Mouse (Mus musculus): Measurements from ENCODE around the gene Trim42. TPM values are rescaled to one million over a fixed set of nuclear protein-coding genes. Genes with fewer than 3 reads are reported as not detected.

The Trim42 gene
- polyA plus RNA-seq (2016; fragmentation: Nextera tagmentation; extraction: Ambion mirVana): not detected in 2 replicates

DNA sequence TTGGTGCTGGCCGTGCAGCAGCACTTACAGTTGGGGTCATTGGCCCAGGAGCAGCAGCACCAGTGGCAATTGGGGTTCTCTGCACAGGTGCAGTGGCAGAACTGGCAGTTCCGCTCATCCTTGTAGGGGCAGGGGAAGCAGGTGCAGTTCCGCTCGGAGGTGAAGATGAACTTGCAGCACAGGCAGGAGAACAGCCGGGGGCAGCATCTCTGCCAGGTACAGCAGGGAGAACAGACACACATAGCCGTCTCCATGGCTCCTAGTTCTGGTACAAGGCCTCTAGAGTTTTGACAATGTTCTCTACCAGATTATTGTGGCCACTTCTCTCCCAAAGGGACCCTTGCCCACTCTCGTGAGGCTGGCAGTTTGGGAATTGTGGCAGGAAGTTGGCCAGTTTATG, at the start of gene Trim42:
Gene Trim42, minus strand, starts transcription at position 368 of the 400 bp plus-strand sequence.
- no peak within 1 kb of the TSS for H3K4me2 ChIP-seq (replicated peaks)
- 90% methylated on average over 7 of the region's 7 CpGs for WGBS
- ATAC-seq (ENCODE audit: low FRiP score, low read depth): no peak

DNA sequence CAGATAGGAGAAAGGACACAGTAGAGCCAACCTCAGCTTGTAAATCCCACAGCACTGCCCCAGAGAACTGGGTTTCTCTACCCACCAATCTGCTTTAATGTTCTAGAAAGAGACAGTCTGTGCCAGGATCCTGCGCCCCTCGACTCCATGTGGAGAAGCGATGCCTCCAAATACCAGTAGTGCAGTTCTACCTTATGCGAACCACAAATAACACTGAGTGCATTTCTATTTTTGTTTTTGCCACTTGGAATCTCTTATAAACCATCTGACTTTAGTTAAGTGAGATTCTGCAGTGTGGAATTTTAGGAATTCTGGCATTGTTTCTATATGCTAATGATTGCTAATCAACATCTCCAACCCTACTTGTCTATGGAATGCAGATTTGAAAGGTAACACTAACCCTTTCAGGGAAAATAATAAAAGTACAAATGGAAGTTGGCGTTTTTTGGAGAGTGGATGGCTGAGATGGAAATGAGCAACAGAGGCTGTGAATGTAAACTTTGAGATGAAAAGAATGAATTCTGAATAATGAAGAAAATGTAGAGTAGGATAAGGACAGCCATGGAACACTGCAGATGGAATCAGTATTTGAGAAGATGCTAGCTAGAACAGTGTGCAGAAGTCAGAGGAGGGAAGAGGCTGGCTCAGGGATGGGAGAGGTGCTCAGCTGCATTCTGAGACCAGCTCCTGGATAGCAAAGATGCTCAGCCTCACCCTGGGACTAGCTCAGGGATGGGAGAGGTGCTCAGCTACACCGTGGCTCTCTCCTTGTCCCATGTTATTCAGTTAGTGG, 45.3 kb upstream of the Trim42 start:
- WGBS: 80% methylated on average over 6 of the region's 6 CpGs
- no peak overlapping the region for H3K4me2 ChIP-seq (replicated peaks)
- H3K27ac ChIP-seq (replicated peaks): no peak overlapping the region
- H3K27me3 ChIP-seq: no peaks in the 10 kb centered on the region
- H3K36me3 ChIP-seq: no peaks in the 10 kb centered on the region
- H3K4me3 ChIP-seq: no peak overlapping the region
- no peak overlapping the region for H3K9ac ChIP-seq (replicated peaks)
- no peaks in the 10 kb centered on the region for H3K4me1 ChIP-seq
- H3K9me3 ChIP-seq: no peaks in the 10 kb centered on the region
- no peak for ATAC-seq (ENCODE audit: low FRiP score, low read depth)

More for the DNA sequence above, at the start of gene Trim42:
- H3K9me3 ChIP-seq: no peaks in the 10 kb centered on the region
- H3K4me3 ChIP-seq: no peak within 1 kb of the TSS
- no peak within 1 kb of the TSS for H3K27ac ChIP-seq (replicated peaks)
- H3K9ac ChIP-seq (replicated peaks): no peak within 1 kb of the TSS
- no peaks in the 10 kb centered on the region for H3K27me3 ChIP-seq
- H3K36me3 ChIP-seq: no peaks in the 10 kb centered on the region
- no peaks in the 10 kb centered on the region for H3K4me1 ChIP-seq

GRCm38 (mm10) chr9:97408142-97408541, 38.4 kb upstream of the Trim42 start:
- WGBS: 85% methylated on average over 2 of the region's 2 CpGs
- ATAC-seq (ENCODE audit: low FRiP score, low read depth): no peak

DNA sequence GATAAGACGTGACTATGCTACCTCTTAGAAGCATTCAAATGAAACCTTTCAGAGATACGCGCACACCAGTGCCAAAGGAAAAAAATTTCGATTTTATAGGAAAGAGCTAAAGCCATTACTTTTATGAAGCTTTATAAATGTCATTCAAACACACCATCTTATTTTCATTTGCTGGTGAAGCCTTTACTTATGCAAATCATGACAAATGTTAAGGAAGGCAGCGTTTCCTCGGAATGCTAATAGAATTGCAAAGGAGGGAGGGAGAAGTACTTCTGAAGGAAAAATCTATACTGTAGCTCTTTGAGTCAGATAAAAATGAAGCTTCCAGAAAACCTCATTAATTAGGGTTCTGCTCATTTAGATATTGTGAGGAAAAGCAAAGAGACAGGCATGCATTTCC, 13.3 kb downstream of the Trim42 start:
- no peaks in the 10 kb centered on the region for H3K9me3 ChIP-seq
- WGBS: 68% methylated on average over 6 of the region's 6 CpGs

More at GRCm38 (mm10) chr9:97408142-97408541, 38.4 kb upstream of the Trim42 start:
- no peak overlapping the region for H3K4me2 ChIP-seq (replicated peaks)
- H3K27ac ChIP-seq (replicated peaks): no peak overlapping the region
- no peak overlapping the region for H3K4me3 ChIP-seq
- H3K4me1 ChIP-seq: no peaks in the 10 kb centered on the region
- no peaks in the 10 kb centered on the region for H3K36me3 ChIP-seq
- H3K9ac ChIP-seq (replicated peaks): no peak overlapping the region
- no peaks in the 10 kb centered on the region for H3K27me3 ChIP-seq
- no peaks in the 10 kb centered on the region for H3K9me3 ChIP-seq

DNA sequence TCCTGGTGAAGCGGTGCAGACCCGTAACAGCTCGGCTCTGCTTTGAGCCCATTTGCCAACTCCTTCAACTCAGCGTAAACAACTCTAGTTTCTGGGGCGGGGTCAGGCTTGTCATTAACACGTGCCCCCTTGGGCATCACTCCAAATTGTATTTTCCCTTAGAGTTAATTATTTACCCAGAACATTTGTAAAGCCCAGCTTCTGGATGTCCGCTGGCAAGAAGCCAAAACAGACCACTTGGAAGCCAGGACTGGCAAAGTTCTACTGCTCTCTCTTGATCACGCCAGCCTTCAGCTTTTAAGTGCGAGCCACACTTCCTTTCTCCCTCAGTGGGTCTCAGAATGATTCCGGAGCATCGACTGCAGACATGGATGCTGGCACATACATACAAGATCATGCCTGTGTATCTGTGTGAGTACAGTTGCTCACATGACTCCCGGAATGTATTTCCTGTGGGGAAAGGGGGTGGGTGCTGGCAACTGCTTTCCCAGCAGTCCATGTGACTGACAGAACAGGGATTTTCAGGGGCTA, 24.9 kb downstream of the Trim42 start:
- Histone ChIP-seq H3K9ac (replicated peaks) (no peak overlapping the region), H3K4me2 (replicated peaks) (no peak overlapping the region), H3K4me1 (no peaks in the 10 kb centered on the region), H3K27ac (replicated peaks) (no peak overlapping the region), H3K27me3 (no peaks in the 10 kb centered on the region), H3K4me3 (no peak overlapping the region), H3K9me3 (no peaks in the 10 kb centered on the region), H3K36me3 (no peaks in the 10 kb centered on the region)
- 81% methylated on average over 12 of the region's 12 CpGs for WGBS
- ATAC-seq (ENCODE audit: low FRiP score, low read depth): no peak

More for the DNA sequence above, 13.3 kb downstream of the Trim42 start:
- Histone ChIP-seq H3K36me3 (no peaks in the 10 kb centered on the region), H3K9ac (replicated peaks) (no peak overlapping the region), H3K27ac (replicated peaks) (no peak overlapping the region), H3K4me3 (no peak overlapping the region), H3K4me1 (no peaks in the 10 kb centered on the region), H3K27me3 (no peaks in the 10 kb centered on the region), H3K4me2 (replicated peaks) (no peak overlapping the region)
- ATAC-seq (ENCODE audit: low FRiP score, low read depth): no peak

GRCm38 (mm10) chr9:97341772-97342171, 28.0 kb downstream of the Trim42 start:
- H3K4me2 ChIP-seq (replicated peaks): no peak overlapping the region

GRCm38 (mm10) chr9:97322846-97323245, 46.9 kb downstream of the Trim42 start:
- H3K9me3 ChIP-seq: no peaks in the 10 kb centered on the region
- 71% methylated on average over 3 of the region's 3 CpGs for WGBS
- no peaks in the 10 kb centered on the region for H3K36me3 ChIP-seq
- H3K4me2 ChIP-seq (replicated peaks): no peak overlapping the region
- no peaks in the 10 kb centered on the region; the same call in 1 of the 2 replicates for H3K27me3 ChIP-seq
- H3K9ac ChIP-seq (replicated peaks): no peak overlapping the region
- no peak overlapping the region for H3K4me3 ChIP-seq
- no peak overlapping the region for H3K27ac ChIP-seq (replicated peaks)
- H3K4me1 ChIP-seq: no peaks in the 10 kb centered on the region
- no peak for ATAC-seq (ENCODE audit: low FRiP score, low read depth)

More at GRCm38 (mm10) chr9:97341772-97342171, 28.0 kb downstream of the Trim42 start:
- no peaks in the 10 kb centered on the region for H3K9me3 ChIP-seq
- no peak overlapping the region for H3K9ac ChIP-seq (replicated peaks)
- H3K27ac ChIP-seq (replicated peaks): no peak overlapping the region
- H3K4me3 ChIP-seq: no peak overlapping the region
- no peak for ATAC-seq (ENCODE audit: low FRiP score, low read depth)
- H3K4me1 ChIP-seq: no peaks in the 10 kb centered on the region
- H3K36me3 ChIP-seq: no peaks in the 10 kb centered on the region
- WGBS: 71% methylated on average over 5 of the region's 5 CpGs
- H3K27me3 ChIP-seq: no peaks in the 10 kb centered on the region

DNA sequence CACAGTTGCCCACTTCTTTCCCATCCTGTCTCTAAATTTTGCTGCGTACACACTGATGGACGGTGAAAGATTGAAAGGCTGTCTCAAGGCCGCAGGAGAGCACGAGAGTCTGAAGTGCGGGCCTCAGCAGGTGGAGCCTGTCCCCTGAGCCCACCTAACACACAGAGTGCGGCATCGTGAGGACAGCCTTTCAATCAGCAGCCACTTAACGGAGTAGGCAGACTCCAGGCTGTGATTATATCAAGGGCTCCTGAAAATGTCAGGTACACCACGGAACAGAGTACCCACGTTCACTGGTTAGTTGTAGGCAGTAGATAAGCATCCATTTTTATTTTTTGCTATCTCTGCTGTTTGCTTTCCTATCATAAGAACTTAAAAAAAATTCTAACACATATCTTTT, 47.6 kb downstream of the Trim42 start:
- ATAC-seq (ENCODE audit: low FRiP score, low read depth): no peak
- H3K9ac ChIP-seq (replicated peaks): no peak overlapping the region
- no peak overlapping the region for H3K4me2 ChIP-seq (replicated peaks)
- WGBS: 83% methylated on average over 10 of the region's 10 CpGs
- H3K27ac ChIP-seq (replicated peaks): no peak overlapping the region
- H3K4me3 ChIP-seq: no peak overlapping the region
- no peaks in the 10 kb centered on the region; the same call in 1 of the 2 replicates for H3K27me3 ChIP-seq
- no peaks in the 10 kb centered on the region for H3K9me3 ChIP-seq
- no peaks in the 10 kb centered on the region for H3K36me3 ChIP-seq
- no peaks in the 10 kb centered on the region for H3K4me1 ChIP-seq

GRCm38 (mm10) chr9:97315421-97316055, 54.2 kb downstream of the Trim42 start:
- Histone ChIP-seq H3K4me2 (replicated peaks) (no peak overlapping the region), H3K27ac (replicated peaks) (no peak overlapping the region), H3K4me3 (no peak overlapping the region), H3K27me3 (no peaks in the 10 kb centered on the region), H3K36me3 (no peaks in the 10 kb centered on the region), H3K4me1 (no peaks in the 10 kb centered on the region), H3K9me3 (no peaks in the 10 kb centered on the region), H3K9ac (replicated peaks) (no peak overlapping the region)
- WGBS: 75% methylated on average over 10 of the region's 10 CpGs
- ATAC-seq (ENCODE audit: low FRiP score, low read depth): no peak

GRCm38 (mm10) chr9:97311614-97312013, 58.1 kb downstream of the Trim42 start:
- Histone ChIP-seq H3K4me3 (no peak overlapping the region), H3K9ac (replicated peaks) (no peak overlapping the region), H3K27ac (replicated peaks) (no peak overlapping the region), H3K4me1 (no peaks in the 10 kb centered on the region), H3K4me2 (replicated peaks) (no peak overlapping the region), H3K36me3 (no peaks in the 10 kb centered on the region), H3K9me3 (no peaks in the 10 kb centered on the region), H3K27me3 (no peaks in the 10 kb centered on the region)
- ATAC-seq (ENCODE audit: low FRiP score, low read depth): no peak
- 81% methylated on average over 7 of the region's 7 CpGs for WGBS

GRCm38 (mm10) chr9:97309509-97310053, 60.2 kb downstream of the Trim42 start:
- Histone ChIP-seq H3K9ac (replicated peaks) (no peak overlapping the region), H3K27me3 (no peaks in the 10 kb centered on the region), H3K36me3 (no peaks in the 10 kb centered on the region), H3K27ac (replicated peaks) (no peak overlapping the region), H3K9me3 (no peaks in the 10 kb centered on the region), H3K4me1 (no peaks in the 10 kb centered on the region), H3K4me3 (no peak overlapping the region), H3K4me2 (replicated peaks) (no peak overlapping the region)
- WGBS: 84% methylated on average over 7 of the region's 7 CpGs
- no peak for ATAC-seq (ENCODE audit: low FRiP score, low read depth)

All from midbrain, embryonic 12.5 days (tissue).